Mouse (Mus musculus) T-helper 2 cell (primary cell): ENCODE measurements around the gene Lysmd2.
"Not testable (repeated sequence)": the region's sequence is repeated elsewhere in the genome, so short reads cannot be mapped to it uniquely, and the experiment has no call there.

Experiments
- in situ Hi-C: fragments of 300-600 bp; cut with MboI, MseI; formaldehyde crosslinking; loops from one replicate; pipeline ENCODE4 v1.15.1; 2025; ENCODE audit warnings: high pct_unique_total_duplicates

Lysmd2 gene

GRCm38 (mm10) chr9:75625556-75626307 is at the start of gene Lysmd2:
Gene Lysmd2 (plus strand): TSS chr9:75625741.
- in situ Hi-C loops, result no loop called here

- in situ Hi-C loops, result no loop called here
Measured at GRCm38 (mm10) chr9:75579321-75579720, 46.2 kb upstream of the Lysmd2 start.

- in situ Hi-C loops, result loop anchor here (5.0 kb wide), 1 partner anchor 60 kb away; no protein-coding TSS in a partner anchor
Measured at GRCm38 (mm10) chr9:75581694-75582350, 43.7 kb upstream of the Lysmd2 start.

GRCm38 (mm10) chr9:75589850-75590790 is 35.4 kb upstream of the Lysmd2 start:
- in situ Hi-C loops, result no loop called here

GRCm38 (mm10) chr9:75593481-75593880 is 32.1 kb upstream of the Lysmd2 start:
- in situ Hi-C loops, result no loop called here

- in situ Hi-C loops, result no loop called here
Measured at GRCm38 (mm10) chr9:75597036-75597435, 28.5 kb upstream of the Lysmd2 start.

GRCm38 (mm10) chr9:75597596-75597995 is 27.9 kb upstream of the Lysmd2 start:
- in situ Hi-C loops, result no loop called here

GRCm38 (mm10) chr9:75599191-75599841 is 26.2 kb upstream of the Lysmd2 start:
- in situ Hi-C loops, result no loop called here

GRCm38 (mm10) chr9:75600166-75600934 is 25.2 kb upstream of the Lysmd2 start:
- in situ Hi-C loops, result no loop called here

- in situ Hi-C loops, result no loop called here
Measured at GRCm38 (mm10) chr9:75601510-75601909, 24.0 kb upstream of the Lysmd2 start.

- in situ Hi-C loops, result no loop called here
Measured at GRCm38 (mm10) chr9:75607496-75607895, 18.0 kb upstream of the Lysmd2 start.

GRCm38 (mm10) chr9:75609505-75609904 is 16.0 kb upstream of the Lysmd2 start:
- in situ Hi-C loops, result no loop called here

- in situ Hi-C loops, result no loop called here
Measured at GRCm38 (mm10) chr9:75609965-75610364, 15.6 kb upstream of the Lysmd2 start.

GRCm38 (mm10) chr9:75610571-75611493 is 14.7 kb upstream of the Lysmd2 start, which contains the start of gene Tmod2:
Gene Tmod2 (minus strand): TSS chr9:75611325.
- in situ Hi-C loops, result no loop called here

- in situ Hi-C loops, result no loop called here
Measured at GRCm38 (mm10) chr9:75616560-75616959, 9.0 kb upstream of the Lysmd2 start.

GRCm38 (mm10) chr9:75618836-75619400 is 6.6 kb upstream of the Lysmd2 start:
- in situ Hi-C loops, result no loop called here

- in situ Hi-C loops, result not testable (repeated sequence)
Measured at GRCm38 (mm10) chr9:75619761-75620160, 5.8 kb upstream of the Lysmd2 start.

- in situ Hi-C loops, result no loop called here
Measured at GRCm38 (mm10) chr9:75621428-75621827, 4.1 kb upstream of the Lysmd2 start.

- in situ Hi-C loops, result no loop called here
Measured at GRCm38 (mm10) chr9:75624983-75625555, 472 bp upstream of the Lysmd2 start.
